Mouse (Mus musculus) hindlimb bud, embryonic 11.5 days (tissue): ENCODE results near the gene Pde1c.
"Not testable (repeated sequence)": the region's sequence is repeated elsewhere in the genome, so short reads cannot be mapped to it uniquely, and the experiment has no call there.

ENCODE experiments used
- DNase-seq: peaks from one replicate; pipeline ENCODE4 v3.0.0-alpha.2; 2012; ENCODE audit warnings: low read depth, low spot score; ENCODE audit errors: extremely low spot score

Gene Pde1c

DNA sequence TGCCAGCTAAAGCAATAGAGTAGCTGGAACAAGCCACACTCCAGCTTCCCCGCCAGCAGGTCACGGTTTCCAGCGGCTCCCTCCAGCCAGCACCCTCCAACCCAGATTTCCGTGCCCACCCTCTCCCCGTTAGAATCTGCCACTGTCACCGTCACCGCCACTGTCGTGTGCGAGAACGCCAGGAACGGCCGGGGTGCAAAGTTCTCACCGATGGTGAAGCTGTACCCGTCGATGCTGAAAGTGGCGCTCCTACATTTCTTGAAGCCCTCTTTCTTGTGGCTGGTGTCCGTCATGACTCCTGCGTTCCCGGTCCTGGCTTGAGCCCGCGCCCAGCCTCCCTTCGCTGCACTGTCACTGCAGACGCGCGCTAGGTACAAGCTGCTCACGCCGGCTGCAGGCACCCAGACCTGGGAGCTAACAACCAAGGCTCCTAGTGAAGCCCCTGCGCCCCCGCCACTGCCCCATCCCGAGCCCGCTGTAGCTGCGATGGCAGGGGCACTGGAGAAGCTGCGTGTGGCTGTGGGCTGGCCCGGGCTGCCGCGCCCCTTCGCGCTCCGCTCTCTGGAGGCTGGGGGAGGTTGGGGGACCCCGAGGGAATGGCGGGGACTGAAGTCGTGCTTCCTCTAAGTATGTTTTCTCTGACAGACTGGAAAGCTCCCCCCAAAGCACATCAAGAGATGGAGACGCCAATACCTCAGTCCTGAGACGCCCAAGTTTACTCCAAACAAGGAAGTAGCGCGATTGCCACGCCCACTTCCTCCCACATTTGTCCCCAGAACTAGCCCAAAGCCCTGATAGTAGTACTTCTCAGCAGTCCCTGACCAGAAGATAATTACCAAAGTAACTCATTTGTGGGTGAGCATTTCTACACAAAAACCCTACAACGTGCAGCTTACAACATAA, at the start of gene Pde1c:
Gene Pde1c (minus strand): TSS at position 634 of the 903 bp plus-strand sequence.
- DNase-seq, result no peak

DNA sequence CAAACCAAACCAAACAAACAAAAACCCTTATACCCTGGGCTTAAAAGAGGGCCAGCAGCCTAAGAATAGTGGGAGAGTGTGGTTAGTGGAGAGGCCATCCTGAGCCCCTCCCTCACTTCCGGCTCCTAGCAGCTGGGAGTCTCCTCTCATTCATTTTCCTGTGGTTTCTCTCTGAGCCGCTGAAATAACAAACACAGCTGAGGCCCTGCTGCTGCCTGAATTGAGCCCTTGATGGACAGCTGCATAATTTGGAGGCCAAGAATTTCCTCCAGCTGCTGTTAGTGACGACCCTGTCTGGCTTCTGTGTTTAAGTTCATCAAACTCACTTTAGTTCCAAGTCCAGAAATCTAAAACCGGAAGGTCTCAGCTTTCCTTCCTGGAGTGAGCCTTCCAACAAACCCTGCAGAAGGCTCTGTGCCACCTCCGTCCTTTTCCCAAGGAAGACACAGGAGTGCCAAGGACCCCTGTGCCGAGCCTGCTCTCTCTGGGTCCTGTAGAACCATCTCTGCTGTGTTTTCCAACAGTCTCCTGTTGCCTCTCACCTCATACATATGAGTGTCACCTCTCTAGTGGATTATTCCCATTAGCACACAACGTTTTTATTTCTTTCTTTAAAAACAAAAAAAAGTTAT, 48.2 kb upstream of the Pde1c start:
- DNase-seq, result peak; percentile 14

DNA sequence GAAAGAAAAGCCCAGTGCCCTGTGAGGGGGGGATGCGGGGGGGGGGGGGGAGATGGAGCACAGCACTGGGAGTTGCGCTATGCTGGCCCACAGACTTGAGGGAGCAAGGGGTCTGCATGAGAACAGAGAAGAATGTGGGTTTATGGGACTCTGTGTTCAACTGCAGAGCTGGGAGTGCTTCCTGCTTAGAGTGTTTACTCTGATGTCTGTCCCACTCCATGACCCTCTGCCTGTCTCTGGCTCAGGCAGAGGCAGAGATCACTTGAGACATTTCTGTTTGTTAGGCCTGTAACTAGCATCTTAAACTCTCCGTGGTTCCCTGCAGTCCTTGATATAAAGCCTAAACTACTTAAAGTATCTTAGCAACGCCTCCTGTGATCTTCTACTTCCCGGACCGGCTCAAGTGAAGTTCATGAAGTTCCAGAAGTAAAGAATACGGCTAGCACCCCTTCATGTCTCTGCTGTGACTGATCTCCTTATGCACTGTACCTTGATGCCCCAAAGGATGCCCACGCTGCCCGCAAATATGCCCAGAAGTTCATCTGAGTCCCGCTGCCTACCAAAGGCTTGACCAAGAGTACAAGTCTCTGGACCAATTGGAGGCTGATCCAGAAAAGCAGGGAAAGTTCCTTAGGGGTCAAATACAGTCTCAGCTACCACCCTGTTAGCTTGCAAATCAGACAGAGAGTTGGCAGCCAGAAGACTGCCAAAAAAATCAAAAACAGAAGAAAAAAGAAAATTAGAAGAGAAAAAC, 47.5 kb upstream of the Pde1c start:
- DNase-seq, result no peak

DNA sequence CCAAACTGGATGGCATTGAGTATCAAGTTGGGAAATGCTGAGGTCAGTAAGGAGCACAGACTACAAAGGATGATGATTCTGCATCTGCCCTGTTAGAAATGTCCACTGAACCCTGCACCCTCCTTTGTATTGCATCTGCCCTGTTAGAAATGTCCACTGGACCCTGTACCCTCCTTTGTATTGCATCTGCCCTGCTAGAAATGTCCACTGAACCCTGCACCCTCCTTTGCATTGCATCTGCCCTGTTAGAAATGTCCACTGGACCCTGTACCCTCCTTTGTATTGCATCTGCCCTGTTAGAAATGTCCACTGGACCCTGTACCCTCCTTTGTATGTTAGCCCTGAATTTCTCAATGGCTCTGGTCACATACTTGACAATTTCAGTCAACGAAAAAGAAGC, 40.6 kb upstream of the Pde1c start:
- not testable (repeated sequence) for DNase-seq

- DNase-seq, result peak; percentile 53
Observed at GRCm38 (mm10) chr6:56608277-56608676, 39.4 kb upstream of the Pde1c start.

- no peak for DNase-seq
Observed at GRCm38 (mm10) chr6:56579568-56579967, 10.7 kb upstream of the Pde1c start.

GRCm38 (mm10) chr6:56560891-56561290, 8.0 kb downstream of the Pde1c start:
- no peak for DNase-seq

DNA sequence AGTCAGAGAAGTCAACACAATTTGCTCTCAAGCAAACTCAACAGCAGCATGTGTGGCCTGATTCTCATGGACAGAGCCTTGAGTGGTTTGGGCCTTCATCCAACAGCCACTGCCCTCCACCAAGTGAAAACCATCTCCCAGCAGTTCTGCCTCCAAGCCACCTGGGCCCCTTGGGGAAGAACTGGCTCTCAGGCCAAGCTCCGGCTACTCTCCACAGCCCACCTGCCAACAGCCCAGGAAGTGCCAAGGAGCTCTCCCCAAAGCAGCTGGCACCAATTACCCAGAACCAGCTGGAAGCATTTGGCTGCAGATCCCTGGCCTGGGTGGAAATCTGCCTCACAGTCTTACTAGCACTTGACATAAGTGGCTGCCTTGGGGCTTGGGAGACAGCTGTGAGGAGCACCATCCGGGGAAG, 8.4 kb downstream of the Pde1c start:
- DNase-seq, result no peak

DNA sequence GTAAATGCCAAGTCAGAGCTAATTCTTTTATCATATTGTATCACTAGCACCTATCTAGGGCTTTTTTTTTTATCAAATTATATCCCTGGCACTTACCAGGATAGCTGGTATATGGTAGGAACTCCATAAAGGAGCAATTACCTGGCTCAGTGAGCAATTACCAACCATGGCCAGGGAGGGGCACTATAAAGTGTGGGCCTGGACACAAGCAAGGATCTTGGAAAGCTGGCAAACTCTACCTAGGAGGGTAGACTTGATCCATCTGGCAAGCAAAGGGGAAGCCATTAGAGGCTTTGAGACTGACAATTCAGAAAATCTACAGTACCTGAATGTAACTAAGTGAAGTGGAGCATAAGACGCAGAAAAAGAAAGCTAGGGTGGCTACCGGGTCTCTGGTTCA, 10.2 kb downstream of the Pde1c start:
- no peak for DNase-seq

DNA sequence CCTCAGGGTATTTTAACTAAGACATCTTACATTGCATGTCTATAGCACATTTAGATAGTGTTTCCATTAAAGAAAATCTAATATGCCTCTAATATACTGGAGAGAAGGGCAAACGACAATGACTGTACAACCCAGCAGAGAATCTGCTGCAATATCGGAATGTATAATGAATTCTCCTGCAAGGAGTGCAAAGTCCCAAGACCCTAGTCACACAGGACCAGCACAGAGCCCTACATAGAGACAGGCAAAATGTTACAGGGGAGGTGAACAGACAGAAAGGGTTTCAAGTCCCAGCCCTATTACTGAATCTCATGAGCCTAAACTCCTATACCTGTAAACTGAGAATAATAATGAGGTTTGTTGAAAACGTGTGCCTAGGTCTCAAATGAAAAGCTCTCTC, 13.1 kb downstream of the Pde1c start:
- no peak for DNase-seq

DNA sequence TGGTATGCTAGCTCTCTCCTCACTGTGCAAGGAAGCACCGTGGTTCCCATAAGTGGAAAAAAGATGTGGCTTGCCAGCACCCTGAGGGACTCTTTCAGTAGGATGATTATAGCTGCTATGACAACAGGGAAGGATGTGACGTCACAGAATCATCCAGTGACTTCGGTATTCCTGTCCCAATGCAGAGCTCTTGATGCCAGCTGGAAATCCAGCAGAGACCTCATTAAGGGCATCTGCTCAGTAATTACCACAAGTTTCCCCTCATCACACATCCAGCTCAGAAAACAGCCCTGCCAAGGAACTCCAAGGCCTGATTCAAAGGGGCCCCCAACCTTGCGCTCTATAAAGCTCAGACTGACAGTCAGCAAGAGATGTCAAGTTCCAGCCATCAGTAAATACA, 13.5 kb downstream of the Pde1c start:
- DNase-seq, result no peak

DNA sequence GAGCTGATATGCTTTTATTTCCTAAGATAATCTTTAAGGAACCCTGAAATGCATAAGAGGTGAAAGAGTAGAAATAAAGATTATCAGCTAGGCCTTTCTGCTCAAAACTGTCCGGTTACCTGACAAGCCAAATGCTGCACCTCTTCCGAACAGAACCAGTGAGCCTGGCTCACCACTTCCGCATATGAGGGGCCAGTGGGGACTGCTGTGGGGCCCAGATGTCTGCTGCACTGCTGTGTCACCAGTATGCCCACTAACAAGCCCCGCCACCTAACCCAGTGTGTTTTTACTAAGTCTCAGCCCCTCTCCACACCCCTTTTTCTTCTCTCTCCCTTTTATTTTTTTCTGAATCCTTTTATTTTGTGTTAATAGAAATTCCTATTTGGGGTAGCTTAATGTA, 17.9 kb downstream of the Pde1c start:
- DNase-seq, result no peak

DNA sequence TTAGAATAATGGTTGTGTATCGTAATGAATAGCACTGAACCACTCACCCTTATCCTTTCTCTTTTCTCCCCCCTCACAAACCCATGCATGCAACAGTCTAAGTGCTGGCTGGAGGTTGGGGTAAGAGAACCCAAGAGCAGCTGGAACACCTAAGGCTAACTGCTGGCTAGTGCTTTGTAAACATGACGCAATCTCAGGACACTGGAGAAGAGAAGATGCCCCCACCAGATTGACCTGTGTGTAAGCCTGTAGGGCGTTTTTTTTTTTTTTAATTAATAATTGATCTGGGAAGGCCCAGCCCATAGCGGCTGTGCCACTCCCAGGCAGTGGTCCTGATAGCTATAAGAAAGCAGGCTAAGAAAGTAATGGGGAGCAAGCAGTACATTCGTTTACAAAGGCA, 28.7 kb downstream of the Pde1c start:
- no peak for DNase-seq

DNA sequence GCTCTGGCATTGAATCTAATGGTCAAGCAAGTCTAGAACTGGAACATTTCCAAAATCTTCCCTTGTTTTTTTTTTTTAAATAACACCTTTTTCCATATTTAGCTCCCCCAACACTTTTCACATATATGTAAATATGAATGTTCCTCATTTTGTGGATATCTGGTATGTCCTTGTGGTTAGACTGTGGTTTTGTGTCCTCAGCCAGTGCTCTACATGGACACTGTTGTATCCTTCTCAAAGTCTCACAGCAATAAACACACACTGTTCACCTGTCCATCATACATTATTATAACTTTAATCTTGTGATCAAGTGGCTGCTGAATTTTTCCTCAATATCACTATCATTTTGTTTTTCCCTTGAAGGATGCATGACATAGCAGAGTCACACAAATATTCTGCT, 34.2 kb downstream of the Pde1c start:
- DNase-seq, result no peak

DNA sequence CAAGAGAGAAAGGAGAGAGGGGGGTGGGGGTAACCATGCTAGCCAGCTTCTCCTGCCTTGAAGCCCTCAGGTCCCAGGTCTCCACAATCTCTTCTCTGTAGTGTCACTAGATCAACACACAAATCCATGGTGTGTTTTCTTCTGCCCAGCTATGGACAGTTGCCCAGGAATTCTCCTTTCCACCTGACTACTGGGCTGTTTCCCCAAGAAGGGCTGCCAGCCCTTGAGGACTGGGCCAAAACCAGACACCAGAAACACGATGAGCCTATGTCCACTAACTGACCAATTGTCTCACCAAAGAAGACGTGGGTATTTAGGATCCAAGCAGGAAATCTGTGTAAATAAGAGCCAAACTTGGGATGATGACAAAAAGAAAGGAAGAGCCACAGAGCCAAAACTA, 36.6 kb downstream of the Pde1c start:
- DNase-seq, result no peak

- no peak for DNase-seq
Observed at GRCm38 (mm10) chr6:56523938-56524866, 44.7 kb downstream of the Pde1c start.

DNA sequence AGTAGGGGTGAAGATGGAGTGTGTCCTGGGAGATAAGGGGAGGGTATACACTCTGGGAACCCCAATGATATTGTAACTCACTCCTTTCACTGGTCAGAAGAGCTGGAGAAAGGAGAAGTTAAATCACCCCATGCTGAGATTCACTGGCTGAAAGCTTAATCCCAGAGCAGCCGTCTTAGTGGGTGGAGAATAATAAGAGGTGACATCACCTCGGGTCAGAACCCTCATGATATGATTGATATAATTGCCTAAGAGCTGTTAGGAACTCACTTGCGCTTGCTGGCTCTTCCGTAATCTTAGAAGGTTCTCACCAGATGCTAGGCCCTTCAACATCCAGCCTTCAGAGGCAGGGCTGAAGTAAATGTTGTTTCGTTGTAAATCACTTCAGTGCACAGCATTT, 79.7 kb downstream of the Pde1c start:
- no peak for DNase-seq

DNA sequence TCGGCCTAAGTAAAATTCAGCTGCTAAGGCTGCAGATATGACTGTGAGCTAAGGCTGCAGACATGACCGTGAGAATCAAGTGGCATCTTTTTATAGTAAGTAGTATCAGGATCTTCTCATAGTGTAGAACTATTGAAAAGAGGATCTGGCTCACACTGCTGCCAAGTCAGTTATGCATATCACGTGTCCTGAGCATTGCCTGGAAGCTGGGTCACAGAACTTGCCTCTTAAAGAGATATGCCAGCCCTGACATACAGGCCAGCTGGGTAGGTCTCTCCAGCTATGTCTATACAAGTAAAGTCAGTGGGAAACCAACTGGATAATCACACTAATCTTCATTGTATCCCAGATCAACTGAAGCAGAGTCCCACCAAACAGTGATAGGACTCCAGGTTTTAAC, 83.8 kb downstream of the Pde1c start:
- no peak for DNase-seq

DNA sequence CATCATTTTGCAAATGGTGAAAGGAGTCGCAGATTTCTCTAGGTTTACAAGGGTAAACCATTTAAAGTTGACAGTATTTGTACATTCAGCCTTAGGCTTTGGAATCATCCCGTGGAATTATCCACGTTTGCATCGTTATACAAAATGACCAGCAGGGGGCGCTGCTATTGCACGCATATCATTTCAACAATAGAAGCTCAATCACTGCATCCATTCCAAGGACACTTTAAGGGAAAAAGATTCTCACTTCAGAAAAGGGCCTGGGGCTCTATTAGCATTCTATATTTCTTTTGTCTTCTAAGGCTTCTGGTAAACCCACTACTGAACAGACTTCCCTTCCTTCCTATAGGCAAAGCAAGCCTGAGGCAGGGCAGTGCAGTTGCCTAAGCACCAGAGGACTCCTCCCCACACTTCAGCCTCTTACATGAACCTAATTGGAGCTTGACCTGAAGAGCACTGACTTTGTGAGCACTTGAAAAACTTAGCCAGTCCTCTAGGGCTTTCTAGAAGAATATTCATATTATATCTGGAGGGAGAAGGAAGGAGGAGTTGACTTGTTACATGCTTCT, 87.9 kb downstream of the Pde1c start:
- peak; percentile 46 for DNase-seq

DNA sequence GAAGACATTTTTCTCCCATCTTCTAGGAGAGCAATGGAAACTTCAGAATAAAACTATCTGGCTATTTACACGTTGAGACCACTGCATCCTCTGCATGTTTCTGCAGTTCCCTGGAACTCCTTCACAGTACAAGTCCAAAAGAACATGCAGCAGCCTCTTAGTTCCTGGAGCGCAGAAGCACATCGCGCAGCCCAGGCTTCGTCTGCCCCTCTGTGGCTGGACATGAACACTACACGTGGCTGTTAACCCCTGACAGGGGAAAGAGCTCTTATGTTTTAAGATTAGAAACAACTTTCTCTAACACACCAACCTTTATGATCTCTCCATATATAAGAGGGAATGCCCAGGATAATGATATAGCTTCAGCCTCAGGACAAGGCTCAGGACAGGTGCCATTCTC, 92.3 kb downstream of the Pde1c start:
- DNase-seq, result no peak
